Comparison of ENCODE assay signal across 13 mouse cellular contexts in the genomic region with DNA sequence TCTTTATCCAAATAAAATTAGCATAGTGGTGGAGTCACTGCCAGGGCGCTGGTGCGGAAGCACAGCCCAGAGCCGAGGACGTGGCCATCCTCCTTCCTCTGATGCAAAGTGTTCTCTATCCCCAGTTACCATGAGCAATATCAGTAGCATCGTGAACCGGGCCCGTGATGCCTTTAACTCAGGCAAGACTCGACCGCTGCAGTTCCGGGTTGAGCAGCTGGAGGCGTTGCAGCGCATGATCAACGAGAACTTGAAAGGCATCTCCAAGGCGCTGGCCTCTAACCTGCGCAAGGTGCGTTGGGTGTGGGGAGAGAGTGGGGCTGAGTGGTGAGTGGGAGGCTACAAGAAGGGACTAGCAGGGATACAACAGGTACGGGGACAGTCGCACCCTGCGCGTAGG. TPM values are rescaled to one million over a fixed set of nuclear protein-coding genes. Genes with fewer than 3 reads are reported as not detected.
DNase-seq lines count a peak whose midpoint lies in the region; ATAC-seq and TF ChIP-seq lines count a peak whose summit lies in the region.
"Had no signal": no experiment of that assay in that cellular context is flagged by ENCODE, and none has a peak within 500 bp of the region (broad histone marks: within the 10 kb centered on the region; RNA-seq: fewer than 3 reads in every experiment).

No protein-coding gene starts in this region.

- H3K27ac ChIP-seq in kidney, postnatal 0 days: no peak overlapping the region
- no peak overlapping the region for H3K27ac ChIP-seq in kidney, embryonic 16.5 days (ENCODE audit: low read length)
- no peak overlapping the region for H3K27ac ChIP-seq in forebrain, embryonic 15.5 days (replicated peaks)
- H3K27ac ChIP-seq: hindbrain, embryonic 15.5 days had no signal

- no peak overlapping the region for H3K4me3 ChIP-seq in kidney, postnatal 0 days (replicated peaks; ENCODE audit: low read depth, low read length)
- H3K4me3 ChIP-seq in kidney, embryonic 16.5 days (ENCODE audit: low read length): no peak overlapping the region
- no peak overlapping the region for H3K4me3 ChIP-seq in E14TG2a.4 (replicated peaks; ENCODE audit: low read length)
- H3K4me3 ChIP-seq in forebrain, embryonic 15.5 days: no peak overlapping the region
- H3K4me3 ChIP-seq: hindbrain, embryonic 15.5 days had no signal

- DNase-seq in adrenal gland, postnatal 14 days: peak; percentile 49
- DNase-seq in adrenal gland, adult 8-10 months: no peak
- DNase-seq in kidney, postnatal 0 days (ENCODE audit: low spot score): no peak
- DNase-seq in lung, postnatal 36 days: peak; percentile 63
- no peak for DNase-seq in layer of hippocampus, adult 9-11 months
- DNase-seq: cerebellum, adult 8-10 months; layer of hippocampus, postnatal 36 days; right cerebral cortex, postnatal 4 days had no signal

- H3K9ac ChIP-seq in kidney, postnatal 0 days (ENCODE audit: low read depth, low read length): no peak overlapping the region
- H3K9ac ChIP-seq in kidney, embryonic 16.5 days (replicated peaks; ENCODE audit: low read length): no peak overlapping the region
- no peak overlapping the region for H3K9ac ChIP-seq in forebrain, embryonic 15.5 days (replicated peaks)
- H3K9ac ChIP-seq: hindbrain, embryonic 15.5 days had no signal

- H3K36me3 ChIP-seq in kidney, postnatal 0 days (ENCODE audit: insufficient read depth, low read length): no peaks in the 10 kb centered on the region
- no peaks in the 10 kb centered on the region for H3K36me3 ChIP-seq in kidney, embryonic 16.5 days (ENCODE audit: insufficient read depth, low read length)
- H3K36me3 ChIP-seq in E14TG2a.4 (ENCODE audit: insufficient read depth, low read length): no peaks in the 10 kb centered on the region
- H3K36me3 ChIP-seq in forebrain, embryonic 15.5 days: no peaks in the 10 kb centered on the region
- H3K36me3 ChIP-seq: hindbrain, embryonic 15.5 days had no signal

- H3K27me3 ChIP-seq in kidney, postnatal 0 days (ENCODE audit: insufficient read depth, low read length): no peaks in the 10 kb centered on the region
- H3K27me3 ChIP-seq in kidney, embryonic 16.5 days (ENCODE audit: insufficient read depth, low read length): peaks cover 10% of the 10 kb centered on the region; the same call in 1 of the 2 replicates
- H3K27me3 ChIP-seq in E14TG2a.4 (ENCODE audit: insufficient read depth, low read length): peaks cover 77% of the 10 kb centered on the region
- H3K27me3 ChIP-seq in forebrain, embryonic 15.5 days: no peaks in the 10 kb centered on the region

- WGBS in kidney, postnatal 0 days: 41% methylated on average over 20 of the region's 20 CpGs
- 35% methylated on average over 20 of the region's 20 CpGs for WGBS in kidney, embryonic 16.5 days
- 33% methylated on average over 20 of the region's 20 CpGs for WGBS in forebrain, embryonic 15.5 days

- ATAC-seq in kidney, postnatal 0 days (replicated peaks; ENCODE audit: low FRiP score, low read depth): no peak
- no peak for ATAC-seq in kidney, embryonic 16.5 days (ENCODE audit: low FRiP score, low TSS enrichment)
- ATAC-seq in forebrain, embryonic 15.5 days (replicated peaks): no peak

- no peaks in the 10 kb centered on the region for H3K4me1 ChIP-seq in kidney, postnatal 0 days (replicated peaks; ENCODE audit: insufficient read depth, low read length)
- no peaks in the 10 kb centered on the region for H3K4me1 ChIP-seq in kidney, embryonic 16.5 days (ENCODE audit: insufficient read depth, low read length)
- peaks cover 56% of the 10 kb centered on the region for H3K4me1 ChIP-seq in E14TG2a.4 (replicated peaks; ENCODE audit: low read depth, low read length)
- H3K4me1 ChIP-seq in forebrain, embryonic 15.5 days: no peaks in the 10 kb centered on the region

- H3K4me2 ChIP-seq in kidney, postnatal 0 days (ENCODE audit: low read length): no peak overlapping the region
- H3K4me2 ChIP-seq in kidney, embryonic 16.5 days (replicated peaks; ENCODE audit: low read depth, low read length): no peak overlapping the region
- no peak overlapping the region for H3K4me2 ChIP-seq in forebrain, embryonic 15.5 days (replicated peaks)
- H3K4me2 ChIP-seq: hindbrain, embryonic 15.5 days had no signal

- peak; percentile 23; the same call in 1 of the 2 replicates for TF ChIP-seq CTCF in kidney, postnatal 0 days (IDR thresholded peaks at IDR 0.05; ENCODE audit: low read depth)
- TF ChIP-seq CTCF in E14TG2a.4 (conservative IDR thresholded peaks at IDR 0.05; ENCODE audit: low read length): peak; percentile 45

- no peaks in the 10 kb centered on the region for H3K9me3 ChIP-seq in kidney, postnatal 0 days (replicated peaks; ENCODE audit: low read length)
- H3K9me3 ChIP-seq in kidney, embryonic 16.5 days (ENCODE audit: low read length): no peaks in the 10 kb centered on the region
- no peaks in the 10 kb centered on the region for H3K9me3 ChIP-seq in E14TG2a.4 (ENCODE audit: low read length)
- no peaks in the 10 kb centered on the region for H3K9me3 ChIP-seq in forebrain, embryonic 15.5 days
- H3K9me3 ChIP-seq: hindbrain, embryonic 15.5 days had no signal

RNA-seq across cellular contexts. Expression of gene Aldh3a1, which starts 4.8 kb away (rescaled TPM):
- total RNA-seq in adrenal gland, postnatal 14 days (2021): 0.26 TPM in 1 of 2 replicates, not detected in the other
- total RNA-seq in adrenal gland, adult 8-10 months (2022): under 1 TPM in 2 of 4 experiments, not detected in 2; 0.28 to 0.46 TPM
- polyA plus RNA-seq in kidney, postnatal 0 days (2015; fragmentation: Nextera tagmentation; extraction: Ambion mirVana): not detected in 2 replicates
- not detected in 2 replicates for polyA plus RNA-seq in kidney, embryonic 16.5 days (2015; fragmentation: Nextera tagmentation; extraction: Ambion mirVana)
- polyA plus RNA-seq in forebrain, embryonic 15.5 days (2015; fragmentation: Nextera tagmentation; extraction: Ambion mirVana): 0.14 and 0.28 TPM in 2 replicates
- polyA plus RNA-seq: neural tube, embryonic 11.5 days had no signal

RNA-seq across cellular contexts. Expression of gene Usp22, which starts 37.2 kb away (rescaled TPM):
- total RNA-seq in adrenal gland, postnatal 14 days (2021): 53.0 and 58.2 TPM in 2 replicates
- 10 to 100 TPM; 81.5 to 98.0 (median 85.4) TPM for total RNA-seq in adrenal gland, adult 8-10 months (2022)
- polyA plus RNA-seq in kidney, postnatal 0 days (2015; fragmentation: Nextera tagmentation; extraction: Ambion mirVana): 73.0 and 85.5 TPM in 2 replicates
- 137 and 144 TPM in 2 replicates for polyA plus RNA-seq in kidney, embryonic 16.5 days (2015; fragmentation: Nextera tagmentation; extraction: Ambion mirVana)
- polyA plus RNA-seq in forebrain, embryonic 15.5 days (2015; fragmentation: Nextera tagmentation; extraction: Ambion mirVana): 419 and 436 TPM in 2 replicates

RNA-seq across cellular contexts. Expression of gene Aldh3a2, which starts 55.2 kb away (rescaled TPM):
- total RNA-seq in adrenal gland, postnatal 14 days (2021): 53.2 and 58.0 TPM in 2 replicates
- 10 to 100 TPM; 54.6 to 81.7 (median 68.1) TPM for total RNA-seq in adrenal gland, adult 8-10 months (2022)
- 45.0 and 46.2 TPM in 2 replicates for polyA plus RNA-seq in kidney, postnatal 0 days (2015; fragmentation: Nextera tagmentation; extraction: Ambion mirVana)
- 40.7 and 42.1 TPM in 2 replicates for polyA plus RNA-seq in kidney, embryonic 16.5 days (2015; fragmentation: Nextera tagmentation; extraction: Ambion mirVana)
- 27.5 and 28.0 TPM in 2 replicates for polyA plus RNA-seq in forebrain, embryonic 15.5 days (2015; fragmentation: Nextera tagmentation; extraction: Ambion mirVana)

Comparison
In these comparisons a context has a peak if more than half of its experiments do, and no peak if none do; other contexts are left out.
1. DNase-seq: peak in adrenal gland, postnatal 14 days (single experiment) and lung, postnatal 36 days (single experiment); none in adrenal gland, adult 8-10 months (single experiment), kidney, postnatal 0 days (single experiment) and layer of hippocampus, adult 9-11 months (single experiment).